ENCODE assay signal across 17 mouse cellular contexts in genomic region chr2:150816676-150817402, GRCm38 (mm10). TPM values are rescaled to one million over a fixed set of nuclear protein-coding genes. Genes with fewer than 3 reads are reported as not detected.
DNase-seq lines count a peak whose midpoint lies in the region; ATAC-seq and TF ChIP-seq lines count a peak whose summit lies in the region.
"Had no signal": no experiment of that assay in that cellular context is flagged by ENCODE, and none has a peak within 500 bp of the region (broad histone marks: within the 10 kb centered on the region; RNA-seq: fewer than 3 reads in every experiment).

No protein-coding gene starts in this region.

- peaks cover 91% of the 10 kb centered on the region for H3K36me3 ChIP-seq in forebrain, postnatal 0 days (ENCODE audit: insufficient read depth)
- H3K36me3 ChIP-seq in forebrain, embryonic 11.5 days (ENCODE audit: control insufficient read depth, insufficient read depth, low read length), result peaks cover 5% of the 10 kb centered on the region; the same call in 1 of the 2 replicates
- H3K36me3 ChIP-seq in liver, embryonic 13.5 days, result peaks cover 75% of the 10 kb centered on the region
- H3K36me3 ChIP-seq in neural tube, embryonic 15.5 days, result peaks cover 92% of the 10 kb centered on the region

- no peak overlapping the region for H3K27ac ChIP-seq in forebrain, postnatal 0 days (ENCODE audit: low read depth, low read length)
- H3K27ac ChIP-seq in forebrain, embryonic 11.5 days (ENCODE audit: low read depth, low read length), result no peak overlapping the region
- H3K27ac ChIP-seq in liver, embryonic 13.5 days, result no peak overlapping the region
- H3K27ac ChIP-seq in olfactory bulb, adult 2 months (ENCODE audit: insufficient read depth, low read depth, low read length), result peak overlapping the region; percentile 20; the same call in 1 of the 2 replicates
- H3K27ac ChIP-seq in neural tube, embryonic 15.5 days (replicated peaks), result no peak overlapping the region
- H3K27ac ChIP-seq: embryonic facial prominence, embryonic 12.5 days; forebrain, embryonic 13.5 days; hindbrain, embryonic 13.5 days; lung, embryonic 15.5 days; stomach, embryonic 15.5 days had no signal

- no peak for DNase-seq in forebrain, postnatal 0 days
- DNase-seq in forebrain, embryonic 11.5 days (ENCODE audit: low spot score), result no peak
- DNase-seq in liver, embryonic 13.5 days, result no peak
- DNase-seq in liver, result no peak
- peak; percentile 68 to 74 for DNase-seq in cerebellum, adult 18-20 months
- no peak for DNase-seq in B cell, adult 2 months
- DNase-seq: layer of hippocampus, postnatal 36 days; right cerebral cortex, postnatal 4 days; thymus, postnatal 4 days had no signal

- no peaks in the 10 kb centered on the region for H3K4me1 ChIP-seq in forebrain, postnatal 0 days (ENCODE audit: insufficient read depth)
- H3K4me1 ChIP-seq in forebrain, embryonic 11.5 days (replicated peaks; ENCODE audit: control insufficient read depth, insufficient read depth, low read length), result no peaks in the 10 kb centered on the region
- no peaks in the 10 kb centered on the region for H3K4me1 ChIP-seq in liver, embryonic 13.5 days (replicated peaks)
- H3K4me1 ChIP-seq in olfactory bulb, adult 2 months (ENCODE audit: control insufficient read depth, insufficient read depth, low read length), result peaks cover 12% of the 10 kb centered on the region; the same call in 1 of the 2 replicates
- no peaks in the 10 kb centered on the region for H3K4me1 ChIP-seq in neural tube, embryonic 15.5 days
- H3K4me1 ChIP-seq: embryonic facial prominence, embryonic 12.5 days; forebrain, embryonic 13.5 days; hindbrain, embryonic 13.5 days; lung, embryonic 15.5 days; stomach, embryonic 15.5 days had no signal

- ATAC-seq in forebrain, postnatal 0 days, result 0 out of 2 replicates have a peak, but pooled peaks have one; percentile 21
- no peak for ATAC-seq in forebrain, embryonic 11.5 days (replicated peaks; ENCODE audit: low FRiP score)
- ATAC-seq in liver, embryonic 13.5 days (ENCODE audit: low read depth), result peak; percentile 21; the same call in 1 of the 2 replicates
- no peak for ATAC-seq in neural tube, embryonic 15.5 days (ENCODE audit: low FRiP score)
- ATAC-seq: forebrain, embryonic 13.5 days had no signal

- TF ChIP-seq POLR2A in olfactory bulb, adult 2 months (IDR thresholded peaks at IDR 0.05; ENCODE audit: insufficient read depth, low read depth, low read length), result no peak

- H3K4me3 ChIP-seq in forebrain, postnatal 0 days (ENCODE audit: low read depth, low read length), result no peak overlapping the region
- H3K4me3 ChIP-seq in forebrain, embryonic 11.5 days (ENCODE audit: low read depth, low read length), result no peak overlapping the region
- no peak overlapping the region for H3K4me3 ChIP-seq in liver, embryonic 13.5 days (replicated peaks)
- H3K4me3 ChIP-seq in olfactory bulb, adult 2 months (ENCODE audit: insufficient read depth, low read depth, low read length), result no peak overlapping the region
- no peak overlapping the region for H3K4me3 ChIP-seq in neural tube, embryonic 15.5 days (replicated peaks)
- H3K4me3 ChIP-seq: embryonic facial prominence, embryonic 12.5 days; forebrain, embryonic 13.5 days; hindbrain, embryonic 13.5 days; lung, embryonic 15.5 days; megakaryocyte, embryonic 14.5 days; stomach, embryonic 15.5 days had no signal

- 94% methylated on average over 18 of the region's 18 CpGs for WGBS in forebrain, postnatal 0 days
- WGBS in forebrain, embryonic 11.5 days, result 93% methylated on average over 18 of the region's 18 CpGs
- WGBS in liver, embryonic 13.5 days (ENCODE audit: insufficient replicate concordance), result 84% methylated on average over 18 of the region's 18 CpGs
- 79% methylated on average over 18 of the region's 18 CpGs for WGBS in olfactory bulb, adult 2 months
- WGBS in neural tube, embryonic 15.5 days, result 94% methylated on average over 18 of the region's 18 CpGs

- no peak overlapping the region for H3K9ac ChIP-seq in forebrain, postnatal 0 days
- H3K9ac ChIP-seq in forebrain, embryonic 11.5 days (ENCODE audit: low read length), result no peak overlapping the region
- no peak overlapping the region for H3K9ac ChIP-seq in liver, embryonic 13.5 days
- H3K9ac ChIP-seq in neural tube, embryonic 15.5 days (replicated peaks), result no peak overlapping the region
- H3K9ac ChIP-seq: embryonic facial prominence, embryonic 12.5 days; forebrain, embryonic 13.5 days; hindbrain, embryonic 13.5 days; lung, embryonic 15.5 days; stomach, embryonic 15.5 days had no signal

- TF ChIP-seq CTCF in forebrain, postnatal 0 days (IDR thresholded peaks at IDR 0.05; ENCODE audit: low read depth), result no peak
- TF ChIP-seq CTCF in olfactory bulb, adult 2 months (IDR thresholded peaks at IDR 0.05; ENCODE audit: insufficient read depth, low read depth, low read length), result no peak

- H3K27me3 ChIP-seq in forebrain, postnatal 0 days (ENCODE audit: insufficient read depth, low read length), result no peaks in the 10 kb centered on the region
- no peaks in the 10 kb centered on the region for H3K27me3 ChIP-seq in forebrain, embryonic 11.5 days (ENCODE audit: control insufficient read depth, insufficient read depth, low read length)
- no peaks in the 10 kb centered on the region for H3K27me3 ChIP-seq in liver, embryonic 13.5 days
- H3K27me3 ChIP-seq in neural tube, embryonic 15.5 days (replicated peaks), result no peaks in the 10 kb centered on the region
- H3K27me3 ChIP-seq: embryonic facial prominence, embryonic 12.5 days; forebrain, embryonic 13.5 days; hindbrain, embryonic 13.5 days; lung, embryonic 15.5 days; megakaryocyte, embryonic 14.5 days; stomach, embryonic 15.5 days had no signal

- H3K4me2 ChIP-seq in forebrain, postnatal 0 days (ENCODE audit: low read depth), result no peak overlapping the region
- no peak overlapping the region for H3K4me2 ChIP-seq in forebrain, embryonic 11.5 days (ENCODE audit: low read depth, low read length, severe bottlenecking)
- H3K4me2 ChIP-seq in liver, embryonic 13.5 days, result no peak overlapping the region
- no peak overlapping the region for H3K4me2 ChIP-seq in neural tube, embryonic 15.5 days
- H3K4me2 ChIP-seq: embryonic facial prominence, embryonic 12.5 days; forebrain, embryonic 13.5 days; hindbrain, embryonic 13.5 days; lung, embryonic 15.5 days; stomach, embryonic 15.5 days had no signal

- no peaks in the 10 kb centered on the region for H3K9me3 ChIP-seq in forebrain, postnatal 0 days (ENCODE audit: low read length)
- H3K9me3 ChIP-seq in forebrain, embryonic 11.5 days (ENCODE audit: control insufficient read depth, low read length), result no peaks in the 10 kb centered on the region
- H3K9me3 ChIP-seq in liver, embryonic 13.5 days (replicated peaks), result no peaks in the 10 kb centered on the region
- no peaks in the 10 kb centered on the region for H3K9me3 ChIP-seq in neural tube, embryonic 15.5 days (replicated peaks)
- H3K9me3 ChIP-seq: embryonic facial prominence, embryonic 12.5 days; forebrain, embryonic 13.5 days; hindbrain, embryonic 13.5 days; lung, embryonic 15.5 days; megakaryocyte, embryonic 14.5 days; stomach, embryonic 15.5 days had no signal

RNA-seq across cellular contexts. Expression of gene Pygb, which starts 30.3 kb away (rescaled TPM):
- total RNA-seq in forebrain, postnatal 0 days (2014; rRNA removed), result 146 and 174 TPM in 2 replicates
- 81.3 and 102 TPM in 2 replicates for polyA plus RNA-seq in forebrain, postnatal 0 days (2015; fragmentation: Nextera tagmentation; extraction: Ambion mirVana)
- polyA plus RNA-seq in forebrain, embryonic 11.5 days (2014; fragmentation: Nextera tagmentation; extraction: Ambion mirVana), result 55.6 and 59.4 TPM in 2 replicates
- 22.9 and 29.4 TPM in 2 replicates for polyA plus RNA-seq in liver, embryonic 13.5 days (2015; fragmentation: Nextera tagmentation; extraction: Ambion mirVana)
- not detected in 2 replicates for polyA plus RNA-seq in olfactory bulb, adult 2 months (2012; ENCODE audit: insufficient read depth, insufficient read length, low replicate concordance, missing spikeins)
- polyA plus RNA-seq in neural tube, embryonic 15.5 days (2015; fragmentation: Nextera tagmentation; extraction: Ambion mirVana), result 153 and 158 TPM in 2 replicates

Comparison
In these comparisons a context has a peak if more than half of its experiments do, and no peak if none do; other contexts are left out.
1. ATAC-seq: peak in forebrain, postnatal 0 days (single experiment) and liver, embryonic 13.5 days (single experiment); none in forebrain, embryonic 11.5 days (single experiment) and neural tube, embryonic 15.5 days (single experiment).
2. DNase-seq: peak in cerebellum, adult 18-20 months (2 of 2); none in forebrain, postnatal 0 days (single experiment), forebrain, embryonic 11.5 days (single experiment), liver, embryonic 13.5 days (single experiment), liver (single experiment) and B cell, adult 2 months (0 of 2).
3. RNA of gene Pygb, which starts 30.3 kb away (polyA plus RNA-seq): 153 to 158 TPM in neural tube, embryonic 15.5 days, 81.3 to 102 TPM in forebrain, postnatal 0 days, 55.6 to 59.4 TPM in forebrain, embryonic 11.5 days and 22.9 to 29.4 TPM in liver, embryonic 13.5 days; not detected in olfactory bulb, adult 2 months; every median in the first group is over 10 times any median in the second.